Mouse (Mus musculus): ENCODE results near the gene Rcn3. TPM values are rescaled to one million over a fixed set of nuclear protein-coding genes. Genes with fewer than 3 reads are reported as not detected.

Rcn3 gene
- polyA plus RNA-seq, 1 experiment from 2014 or later, result 156 TPM

- H3K27me3 ChIP-seq (replicated peaks; ENCODE audit: low read depth, poor library complexity, severe bottlenecking), result no peaks in the 10 kb centered on the region
- H3K4me3 ChIP-seq, result no peak overlapping the region
- peaks cover 50% of the 10 kb centered on the region for H3K36me3 ChIP-seq (replicated peaks)
- WGBS, result 91% methylated on average over 30 of the region's 30 CpGs
- H3K9me3 ChIP-seq, result no peaks in the 10 kb centered on the region
- no peak overlapping the region for H3K27ac ChIP-seq (replicated peaks)
- no peak for DNase-seq (ENCODE audit: low spot score)
- H3K4me1 ChIP-seq, result peaks cover 3% of the 10 kb centered on the region; the same call in 1 of the 2 replicates
Measured at GRCm38 (mm10) chr7:45076501-45076900, 15.5 kb downstream of the Rcn3 start.

- Histone ChIP-seq H3K9me3 (no peaks in the 10 kb centered on the region), H3K4me1 (peaks cover 3% of the 10 kb centered on the region; the same call in 1 of the 2 replicates), H3K36me3 (replicated peaks) (peaks cover 50% of the 10 kb centered on the region), H3K27ac (replicated peaks) (no peak overlapping the region), H3K27me3 (replicated peaks; ENCODE audit: low read depth, poor library complexity, severe bottlenecking) (no peaks in the 10 kb centered on the region), H3K4me3 (no peak overlapping the region)
- no peak for DNase-seq (ENCODE audit: low spot score)
- WGBS, result 90% methylated on average over 4 of the region's 4 CpGs
Measured at GRCm38 (mm10) chr7:45075405-45075804, 16.6 kb downstream of the Rcn3 start.

- WGBS, result 88% methylated on average over 12 of the region's 12 CpGs
- DNase-seq (ENCODE audit: low spot score), result no peak
- Histone ChIP-seq H3K9me3 (no peaks in the 10 kb centered on the region), H3K27ac (replicated peaks) (no peak overlapping the region), H3K4me1 (no peaks in the 10 kb centered on the region), H3K27me3 (replicated peaks; ENCODE audit: low read depth, poor library complexity, severe bottlenecking) (no peaks in the 10 kb centered on the region), H3K36me3 (replicated peaks) (peaks cover 50% of the 10 kb centered on the region), H3K4me3 (no peak overlapping the region)
Measured at GRCm38 (mm10) chr7:45073949-45074348, 18.1 kb downstream of the Rcn3 start.

GRCm38 (mm10) chr7:45073171-45073707, 18.8 kb downstream of the Rcn3 start:
- H3K27me3 ChIP-seq (replicated peaks; ENCODE audit: low read depth, poor library complexity, severe bottlenecking), result no peaks in the 10 kb centered on the region
- H3K27ac ChIP-seq (replicated peaks), result no peak overlapping the region
- no peak overlapping the region for H3K4me3 ChIP-seq
- no peaks in the 10 kb centered on the region for H3K4me1 ChIP-seq
- DNase-seq (ENCODE audit: low spot score), result no peak
- no peaks in the 10 kb centered on the region for H3K9me3 ChIP-seq
- 85% methylated on average over 7 of the region's 7 CpGs for WGBS
- H3K36me3 ChIP-seq (replicated peaks), result peaks cover 50% of the 10 kb centered on the region

GRCm38 (mm10) chr7:45072230-45072629, 19.8 kb downstream of the Rcn3 start:
- no peak overlapping the region for H3K27ac ChIP-seq (replicated peaks)
- no peaks in the 10 kb centered on the region for H3K27me3 ChIP-seq (replicated peaks; ENCODE audit: low read depth, poor library complexity, severe bottlenecking)
- WGBS, result 82% methylated on average over 2 of the region's 2 CpGs
- peaks cover 46% of the 10 kb centered on the region for H3K36me3 ChIP-seq (replicated peaks)
- no peak for DNase-seq (ENCODE audit: low spot score)
- no peaks in the 10 kb centered on the region for H3K4me1 ChIP-seq
- no peaks in the 10 kb centered on the region for H3K9me3 ChIP-seq
- no peak overlapping the region for H3K4me3 ChIP-seq

- no peak for DNase-seq (ENCODE audit: low spot score)
Measured at GRCm38 (mm10) chr7:45069671-45070070, 22.4 kb downstream of the Rcn3 start.

GRCm38 (mm10) chr7:45068000-45068318, 24.1 kb downstream of the Rcn3 start:
- WGBS, result 24% methylated on average over 5 of the region's 5 CpGs
- no peak overlapping the region for H3K27ac ChIP-seq (replicated peaks)
- H3K27me3 ChIP-seq (replicated peaks; ENCODE audit: low read depth, poor library complexity, severe bottlenecking), result no peaks in the 10 kb centered on the region

More at GRCm38 (mm10) chr7:45069671-45070070, 22.4 kb downstream of the Rcn3 start:
- Histone ChIP-seq H3K9me3 (no peaks in the 10 kb centered on the region), H3K27me3 (replicated peaks; ENCODE audit: low read depth, poor library complexity, severe bottlenecking) (no peaks in the 10 kb centered on the region), H3K36me3 (replicated peaks) (peaks cover 20% of the 10 kb centered on the region), H3K27ac (replicated peaks) (no peak overlapping the region), H3K4me3 (no peak overlapping the region), H3K4me1 (no peaks in the 10 kb centered on the region)
- WGBS, result 92% methylated on average over 2 of the region's 2 CpGs

GRCm38 (mm10) chr7:45067190-45067999, 24.6 kb downstream of the Rcn3 start:
- H3K4me3 ChIP-seq, result no peak overlapping the region
- WGBS, result 76% methylated on average over 4 of the region's 4 CpGs
- H3K9me3 ChIP-seq, result no peaks in the 10 kb centered on the region
- no peaks in the 10 kb centered on the region for H3K27me3 ChIP-seq (replicated peaks; ENCODE audit: low read depth, poor library complexity, severe bottlenecking)
- DNase-seq (ENCODE audit: low spot score), result no peak
- H3K4me1 ChIP-seq, result peaks cover 8% of the 10 kb centered on the region
- H3K36me3 ChIP-seq (replicated peaks), result peaks cover 4% of the 10 kb centered on the region; the same call in 1 of the 2 replicates
- H3K27ac ChIP-seq (replicated peaks), result no peak overlapping the region

More at GRCm38 (mm10) chr7:45068000-45068318, 24.1 kb downstream of the Rcn3 start:
- Histone ChIP-seq H3K4me3 (no peak overlapping the region), H3K4me1 (peaks cover 7% of the 10 kb centered on the region), H3K9me3 (no peaks in the 10 kb centered on the region), H3K36me3 (replicated peaks) (peaks cover 4% of the 10 kb centered on the region; the same call in 1 of the 2 replicates)
- peak; percentile 70 for DNase-seq (ENCODE audit: low spot score)

GRCm38 (mm10) chr7:45062239-45062835, 29.7 kb downstream of the Rcn3 start, which contains the start of the genes Nosip and Prrg2:
TSS of gene Nosip (plus strand) at chr7:45062429.
TSS of gene Prrg2 (minus strand) at chr7:45062677.
- peak; percentile 94 for DNase-seq (ENCODE audit: low spot score)

GRCm38 (mm10) chr7:45061532-45062075, 30.4 kb downstream of the Rcn3 start:
- 17% methylated on average over 11 of the region's 11 CpGs for WGBS
- no peaks in the 10 kb centered on the region for H3K27me3 ChIP-seq (replicated peaks; ENCODE audit: low read depth, poor library complexity, severe bottlenecking)
- peak overlapping the region; percentile 73 for H3K4me3 ChIP-seq
- peak overlapping the region; percentile 89 for H3K27ac ChIP-seq (replicated peaks)
- DNase-seq (ENCODE audit: low spot score), result peak; percentile 46
- H3K9me3 ChIP-seq, result no peaks in the 10 kb centered on the region
- no peaks in the 10 kb centered on the region for H3K36me3 ChIP-seq (replicated peaks)
- H3K4me1 ChIP-seq, result peaks cover 42% of the 10 kb centered on the region

More at GRCm38 (mm10) chr7:45062239-45062835, 29.7 kb downstream of the Rcn3 start, which contains the start of the genes Nosip and Prrg2:
- Histone ChIP-seq H3K27ac (replicated peaks) (peak within 1 kb of the TSS; percentile 89), H3K9me3 (no peaks in the 10 kb centered on the region), H3K4me1 (peaks cover 42% of the 10 kb centered on the region), H3K36me3 (replicated peaks) (no peaks in the 10 kb centered on the region), H3K27me3 (replicated peaks; ENCODE audit: low read depth, poor library complexity, severe bottlenecking) (no peaks in the 10 kb centered on the region), H3K4me3 (peak within 1 kb of the TSS; percentile 73)
- under 1% methylated on average over 31 of the region's 31 CpGs for WGBS

GRCm38 (mm10) chr7:45060632-45061122, 31.3 kb downstream of the Rcn3 start:
- DNase-seq (ENCODE audit: low spot score), result no peak
- Histone ChIP-seq H3K36me3 (replicated peaks) (no peaks in the 10 kb centered on the region), H3K27ac (replicated peaks) (peak overlapping the region; percentile 89), H3K4me1 (peaks cover 42% of the 10 kb centered on the region), H3K9me3 (no peaks in the 10 kb centered on the region), H3K27me3 (replicated peaks; ENCODE audit: low read depth, poor library complexity, severe bottlenecking) (no peaks in the 10 kb centered on the region), H3K4me3 (peak overlapping the region; percentile 73; the same call in 1 of the 2 replicates)
- WGBS, result 91% methylated on average over 6 of the region's 6 CpGs
